Mouse (Mus musculus) right cerebral cortex, postnatal 25 days (tissue): ENCODE data around the gene Sptb.

Source experiments
- DNase-seq: peaks from one replicate; pipeline ENCODE4 v3.0.0; 2022

Gene Sptb

GRCm38 (mm10) chr12:76710351-76711100 is at the start of gene Sptb:
Sptb (minus strand) TSS chr12:76710547.
- peak; percentile 49 for DNase-seq

- DNase-seq, result no peak
These were observed 42.4 kb upstream of the Sptb start for GRCm38 (mm10) chr12:76752652-76753318.

- DNase-seq, result no peak
These were observed 40.6 kb upstream of the Sptb start for GRCm38 (mm10) chr12:76750866-76751459.

GRCm38 (mm10) chr12:76727955-76728354 is 17.6 kb upstream of the Sptb start:
- DNase-seq, result no peak

- no peak for DNase-seq
These were observed 11.7 kb upstream of the Sptb start for GRCm38 (mm10) chr12:76722026-76722425.

- no peak for DNase-seq
These were observed 10.2 kb upstream of the Sptb start for GRCm38 (mm10) chr12:76720572-76720971.

GRCm38 (mm10) chr12:76718384-76718783 is 8.0 kb upstream of the Sptb start:
- no peak for DNase-seq

- peak; percentile 83 for DNase-seq
These were observed 474 bp downstream of the Sptb start for GRCm38 (mm10) chr12:76709795-76710350.

GRCm38 (mm10) chr12:76708956-76709794 is 1.2 kb downstream of the Sptb start:
- DNase-seq, result no peak

GRCm38 (mm10) chr12:76708181-76708580 is 2.2 kb downstream of the Sptb start:
- no peak for DNase-seq

- DNase-seq, result no peak
These were observed 13.9 kb downstream of the Sptb start for GRCm38 (mm10) chr12:76696380-76696935.

GRCm38 (mm10) chr12:76695773-76696172 is 14.6 kb downstream of the Sptb start:
- DNase-seq, result no peak

GRCm38 (mm10) chr12:76694801-76695505 is 15.4 kb downstream of the Sptb start:
- peak; percentile 66 for DNase-seq

- DNase-seq, result no peak
These were observed 22.7 kb downstream of the Sptb start for GRCm38 (mm10) chr12:76687498-76688200.

- DNase-seq, result no peak
These were observed 24.7 kb downstream of the Sptb start for GRCm38 (mm10) chr12:76685647-76686046.

- DNase-seq, result no peak
These were observed 25.9 kb downstream of the Sptb start for GRCm38 (mm10) chr12:76684493-76684892.

GRCm38 (mm10) chr12:76681937-76682336 is 28.4 kb downstream of the Sptb start:
- no peak for DNase-seq

GRCm38 (mm10) chr12:76677068-76677467 is 33.3 kb downstream of the Sptb start:
- no peak for DNase-seq

GRCm38 (mm10) chr12:76676477-76676876 is 33.9 kb downstream of the Sptb start:
- DNase-seq, result no peak

GRCm38 (mm10) chr12:76675364-76675763 is 35.0 kb downstream of the Sptb start:
- no peak for DNase-seq

- no peak for DNase-seq
These were observed 36.5 kb downstream of the Sptb start for GRCm38 (mm10) chr12:76673794-76674222.
